Mouse (Mus musculus) bone marrow macrophage, adult 2 months (primary cell): ENCODE measurements around the gene Cryl1.

Experiments
- CTCF ChIP-seq: IDR thresholded peaks from 2 replicates; pipeline ENCODE4 v1.5.1; 2012; ENCODE audit warnings: low read depth, mild to moderate bottlenecking, low read length, moderate library complexity
- POLR2A ChIP-seq: IDR thresholded peaks from 2 replicates; pipeline ENCODE4 v1.6.1; 2012; ENCODE audit warnings: mild to moderate bottlenecking, low read depth, low read length, borderline replicate concordance

DNA sequence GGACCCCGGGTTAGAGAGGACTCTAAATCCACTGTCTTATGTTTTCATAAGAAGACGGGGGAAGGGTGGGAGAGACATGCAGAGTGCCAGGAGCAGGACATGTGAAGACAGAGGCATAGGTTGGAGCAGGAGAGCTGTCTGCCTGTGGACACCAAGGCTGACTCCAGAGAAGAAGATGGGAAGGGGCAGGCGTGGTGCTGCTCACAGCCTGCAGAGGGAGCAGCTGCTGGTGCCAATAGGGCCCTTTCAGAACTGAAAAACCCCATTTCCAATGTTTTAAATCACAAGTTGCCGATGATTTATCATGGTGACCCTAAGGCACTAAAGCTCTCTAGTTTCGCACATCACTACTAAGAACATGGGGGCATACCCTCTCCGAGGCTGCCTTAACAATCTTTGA lies 63.5 kb downstream of the Cryl1 start:
- no peak; the same call in 1 of the 2 replicates for TF ChIP-seq CTCF
- TF ChIP-seq POLR2A: no peak
